Mouse (Mus musculus): Measurements from ENCODE around the gene Itga11.
A peak's percentile ranks its signal among the peaks of the same experiment; 100 is the strongest.

The Itga11 gene

GRCm38 (mm10) chr9:62684311-62684710, 6.7 kb downstream of the Itga11 start:
- no peak for DNase-seq (ENCODE audit: low read depth)

GRCm38 (mm10) chr9:62689748-62690147, 12.1 kb downstream of the Itga11 start:
- DNase-seq (ENCODE audit: low read depth) = no peak

- no peak for DNase-seq (ENCODE audit: low read depth)
Measured at GRCm38 (mm10) chr9:62694054-62694453, 16.4 kb downstream of the Itga11 start.

GRCm38 (mm10) chr9:62695210-62695609, 17.6 kb downstream of the Itga11 start:
- no peak for DNase-seq (ENCODE audit: low read depth)

- DNase-seq (ENCODE audit: low read depth) = no peak
Measured at GRCm38 (mm10) chr9:62696799-62697198, 19.2 kb downstream of the Itga11 start.

GRCm38 (mm10) chr9:62707267-62707666, 29.6 kb downstream of the Itga11 start:
- no peak for DNase-seq (ENCODE audit: low read depth)

- no peak for DNase-seq (ENCODE audit: low read depth)
Measured at GRCm38 (mm10) chr9:62707870-62708269, 30.2 kb downstream of the Itga11 start.

GRCm38 (mm10) chr9:62709983-62710382, 32.4 kb downstream of the Itga11 start:
- DNase-seq (ENCODE audit: low read depth) = no peak

- DNase-seq (ENCODE audit: low read depth) = no peak
Measured at GRCm38 (mm10) chr9:62712374-62712773, 34.7 kb downstream of the Itga11 start.

GRCm38 (mm10) chr9:62713040-62713439, 35.4 kb downstream of the Itga11 start:
- no peak for DNase-seq (ENCODE audit: low read depth)

- peak; percentile 7 for DNase-seq (ENCODE audit: low read depth)
Measured at GRCm38 (mm10) chr9:62714336-62714735, 36.7 kb downstream of the Itga11 start.

- peak; percentile 9 for DNase-seq (ENCODE audit: low read depth)
Measured at GRCm38 (mm10) chr9:62717982-62718381, 40.4 kb downstream of the Itga11 start.

GRCm38 (mm10) chr9:62721791-62722190, 44.2 kb downstream of the Itga11 start:
- no peak for DNase-seq (ENCODE audit: low read depth)

- DNase-seq (ENCODE audit: low read depth) = no peak
Measured at GRCm38 (mm10) chr9:62722716-62723115, 45.1 kb downstream of the Itga11 start.

GRCm38 (mm10) chr9:62724175-62724574, 46.5 kb downstream of the Itga11 start:
- no peak for DNase-seq (ENCODE audit: low read depth)

- DNase-seq (ENCODE audit: low read depth) = no peak
Measured at GRCm38 (mm10) chr9:62725247-62725646, 47.6 kb downstream of the Itga11 start.

GRCm38 (mm10) chr9:62726472-62726871, 48.8 kb downstream of the Itga11 start:
- DNase-seq (ENCODE audit: low read depth) = peak; percentile 56

GRCm38 (mm10) chr9:62744558-62745275, 67.1 kb downstream of the Itga11 start:
- peak; percentile 71 for DNase-seq (ENCODE audit: low read depth)

GRCm38 (mm10) chr9:62746646-62747045, 69.0 kb downstream of the Itga11 start:
- no peak for DNase-seq (ENCODE audit: low read depth)

GRCm38 (mm10) chr9:62749666-62750065, 72.0 kb downstream of the Itga11 start:
- no peak for DNase-seq (ENCODE audit: low read depth)

GRCm38 (mm10) chr9:62750381-62750780, 72.8 kb downstream of the Itga11 start:
- DNase-seq (ENCODE audit: low read depth) = no peak

GRCm38 (mm10) chr9:62758288-62758687, 80.7 kb downstream of the Itga11 start:
- no peak for DNase-seq (ENCODE audit: low read depth)

- peak; percentile 40 for DNase-seq (ENCODE audit: low read depth)
Measured at GRCm38 (mm10) chr9:62759601-62760000, 82.0 kb downstream of the Itga11 start.

GRCm38 (mm10) chr9:62763478-62763877, 85.9 kb downstream of the Itga11 start:
- peak; percentile 50 for DNase-seq (ENCODE audit: low read depth)
